ENCODE assay signal across 25 mouse cellular contexts in genomic region chr7:102573174-102573830, GRCm38 (mm10). TPM values are rescaled to one million over a fixed set of nuclear protein-coding genes. Genes with fewer than 3 reads are reported as not detected.
DNase-seq lines count a peak whose midpoint lies in the region; ATAC-seq and TF ChIP-seq lines count a peak whose summit lies in the region.
"Had no signal": no experiment of that assay in that cellular context is flagged by ENCODE, and none has a peak within 500 bp of the region (broad histone marks: within the 10 kb centered on the region; RNA-seq: fewer than 3 reads in every experiment).

No protein-coding gene starts in this region.

- H3K4me2 ChIP-seq in forebrain, embryonic 14.5 days (ENCODE audit: low read length): no peak overlapping the region
- no peak overlapping the region for H3K4me2 ChIP-seq in forebrain, embryonic 15.5 days (replicated peaks)
- H3K4me2 ChIP-seq in midbrain, postnatal 0 days (ENCODE audit: low read depth, low read length, poor library complexity, severe bottlenecking): no peak overlapping the region
- H3K4me2 ChIP-seq: kidney, embryonic 15.5 days; liver, embryonic 11.5 days had no signal

- H3K9me3 ChIP-seq in forebrain, embryonic 14.5 days (replicated peaks; ENCODE audit: control insufficient read depth, low read length): no peaks in the 10 kb centered on the region
- no peaks in the 10 kb centered on the region for H3K9me3 ChIP-seq in forebrain, embryonic 15.5 days
- H3K9me3 ChIP-seq in midbrain, embryonic 10.5 days (replicated peaks): no peaks in the 10 kb centered on the region
- no peaks in the 10 kb centered on the region for H3K9me3 ChIP-seq in midbrain, postnatal 0 days (ENCODE audit: low read length)
- H3K9me3 ChIP-seq: kidney, embryonic 15.5 days had no signal

- no peaks in the 10 kb centered on the region for H3K4me1 ChIP-seq in forebrain, embryonic 14.5 days (ENCODE audit: control insufficient read depth, insufficient read depth, low read length)
- H3K4me1 ChIP-seq in forebrain, embryonic 15.5 days: no peaks in the 10 kb centered on the region
- H3K4me1 ChIP-seq in midbrain, embryonic 10.5 days: peaks cover 22% of the 10 kb centered on the region
- no peaks in the 10 kb centered on the region for H3K4me1 ChIP-seq in midbrain, postnatal 0 days (ENCODE audit: insufficient read depth, low read length)
- H3K4me1 ChIP-seq: kidney, embryonic 15.5 days had no signal

- H3K4me3 ChIP-seq in forebrain, embryonic 14.5 days (ENCODE audit: low read depth, low read length): no peak overlapping the region
- no peak overlapping the region for H3K4me3 ChIP-seq in forebrain, embryonic 15.5 days
- H3K4me3 ChIP-seq in midbrain, embryonic 10.5 days: no peak overlapping the region
- no peak overlapping the region for H3K4me3 ChIP-seq in midbrain, postnatal 0 days (ENCODE audit: low read depth, low read length)
- H3K4me3 ChIP-seq: kidney, embryonic 15.5 days had no signal

- DNase-seq in forebrain, embryonic 14.5 days (ENCODE audit: low spot score): peak; percentile 30
- DNase-seq in retina, embryonic 14.5 days (ENCODE audit: low spot score): peak; percentile 9
- DNase-seq in retina, postnatal 1 day: no peak
- DNase-seq in midbrain, embryonic 10.5 days (ENCODE audit: low spot score): peak; percentile 53
- peak; percentile 62 for DNase-seq in midbrain, postnatal 0 days (ENCODE audit: low spot score)
- DNase-seq in MN1 (ENCODE audit: low spot score): no peak
- DNase-seq in frontal cortex, postnatal 36 days (ENCODE audit: low spot score in 2 of 2): no peak
- DNase-seq: adrenal gland, adult 8-10 months; cerebellum, adult 9-11 months; gastrocnemius, postnatal 14 days; heart, adult 18-20 months; heart, postnatal 4 days; kidney, postnatal 4 days; lung, adult 2 months; lung, postnatal 4 days; thymus, postnatal 36 days had no signal

- no peak for ATAC-seq in forebrain, embryonic 14.5 days
- no peak; the same call in 1 of the 2 replicates for ATAC-seq in forebrain, embryonic 15.5 days (replicated peaks)
- peak; percentile 69; the same call in 1 of the 2 replicates for ATAC-seq in midbrain, postnatal 0 days (ENCODE audit: low FRiP score)
- ATAC-seq: intestine, embryonic 16.5 days had no signal

- H3K9ac ChIP-seq in forebrain, embryonic 14.5 days (ENCODE audit: low read length): no peak overlapping the region
- no peak overlapping the region for H3K9ac ChIP-seq in forebrain, embryonic 15.5 days (replicated peaks)
- no peak overlapping the region for H3K9ac ChIP-seq in midbrain, postnatal 0 days (replicated peaks; ENCODE audit: low read length, poor library complexity, severe bottlenecking)
- H3K9ac ChIP-seq: kidney, embryonic 15.5 days had no signal

- no peak for TF ChIP-seq CTCF in midbrain, postnatal 0 days (IDR thresholded peaks at IDR 0.05)

- H3K27me3 ChIP-seq in forebrain, embryonic 14.5 days (replicated peaks; ENCODE audit: control insufficient read depth, insufficient read depth, low read length): no peaks in the 10 kb centered on the region
- no peaks in the 10 kb centered on the region for H3K27me3 ChIP-seq in forebrain, embryonic 15.5 days
- H3K27me3 ChIP-seq in midbrain, embryonic 10.5 days (ENCODE audit: low read depth, poor library complexity, severe bottlenecking): peaks cover 10% of the 10 kb centered on the region; the same call in 1 of the 2 replicates
- no peaks in the 10 kb centered on the region for H3K27me3 ChIP-seq in midbrain, postnatal 0 days (ENCODE audit: insufficient read depth, low read length)
- H3K27me3 ChIP-seq: kidney, embryonic 15.5 days had no signal

- WGBS in forebrain, embryonic 14.5 days: 61% methylated on average over 3 of the region's 3 CpGs
- WGBS in forebrain, embryonic 15.5 days: 64% methylated on average over 3 of the region's 3 CpGs
- WGBS in midbrain, embryonic 10.5 days: 53% methylated on average over 3 of the region's 3 CpGs
- WGBS in midbrain, postnatal 0 days: 34% methylated on average over 3 of the region's 3 CpGs

- no peak overlapping the region for H3K27ac ChIP-seq in forebrain, embryonic 14.5 days (ENCODE audit: low read depth, low read length)
- H3K27ac ChIP-seq in forebrain, embryonic 15.5 days (replicated peaks): no peak overlapping the region
- H3K27ac ChIP-seq in midbrain, embryonic 10.5 days (replicated peaks): peak overlapping the region; percentile 57
- H3K27ac ChIP-seq in midbrain, postnatal 0 days (ENCODE audit: low read depth, low read length): no peak overlapping the region
- H3K27ac ChIP-seq: kidney, embryonic 15.5 days had no signal

- no peaks in the 10 kb centered on the region for H3K36me3 ChIP-seq in forebrain, embryonic 14.5 days (ENCODE audit: control insufficient read depth, insufficient read depth, low read length)
- no peaks in the 10 kb centered on the region for H3K36me3 ChIP-seq in forebrain, embryonic 15.5 days
- no peaks in the 10 kb centered on the region for H3K36me3 ChIP-seq in midbrain, embryonic 10.5 days
- H3K36me3 ChIP-seq in midbrain, postnatal 0 days (ENCODE audit: insufficient read depth, low read length): no peaks in the 10 kb centered on the region
- H3K36me3 ChIP-seq: kidney, embryonic 15.5 days had no signal

RNA-seq across cellular contexts. Expression of gene Olfr550, which starts 2.1 kb away (rescaled TPM):
- polyA plus RNA-seq in forebrain, embryonic 14.5 days (2014; fragmentation: Nextera tagmentation; extraction: Ambion mirVana): not detected in 2 replicates
- not detected in 2 replicates for polyA plus RNA-seq in forebrain, embryonic 15.5 days (2015; fragmentation: Nextera tagmentation; extraction: Ambion mirVana)
- polyA plus RNA-seq in midbrain, embryonic 10.5 days (2016; fragmentation: Nextera tagmentation; extraction: Ambion mirVana): not detected in 2 replicates
- total RNA-seq in midbrain, postnatal 0 days (2014; rRNA removed): not detected in 2 replicates
- not detected in 2 replicates for polyA plus RNA-seq in midbrain, postnatal 0 days (2015; fragmentation: Nextera tagmentation; extraction: Ambion mirVana)
- total RNA-seq: heart, postnatal 4 days had no signal
- polyA plus RNA-seq: C2C12; frontal cortex, adult 2 months; heart, embryonic 14.5 days; intestine, embryonic 16.5 days; kidney, embryonic 15.5 days; limb, embryonic 11.5 days; liver, embryonic 11.5 days had no signal

RNA-seq across cellular contexts. Expression of gene Trim21, which starts 8.0 kb away (rescaled TPM):
- not detected in 2 replicates for polyA plus RNA-seq in forebrain, embryonic 14.5 days (2014; fragmentation: Nextera tagmentation; extraction: Ambion mirVana)
- 0.06 TPM in 1 of 2 replicates, not detected in the other for polyA plus RNA-seq in forebrain, embryonic 15.5 days (2015; fragmentation: Nextera tagmentation; extraction: Ambion mirVana)
- polyA plus RNA-seq in midbrain, embryonic 10.5 days (2016; fragmentation: Nextera tagmentation; extraction: Ambion mirVana): 0.15 and 0.52 TPM in 2 replicates
- 2.1 and 3.8 TPM in 2 replicates for total RNA-seq in midbrain, postnatal 0 days (2014; rRNA removed)
- 0.27 and 0.42 TPM in 2 replicates for polyA plus RNA-seq in midbrain, postnatal 0 days (2015; fragmentation: Nextera tagmentation; extraction: Ambion mirVana)

RNA-seq across cellular contexts. Expression of gene Olfr551, which starts 18.4 kb away (rescaled TPM):
- polyA plus RNA-seq in forebrain, embryonic 14.5 days (2014; fragmentation: Nextera tagmentation; extraction: Ambion mirVana): not detected in 2 replicates
- not detected in 2 replicates for polyA plus RNA-seq in forebrain, embryonic 15.5 days (2015; fragmentation: Nextera tagmentation; extraction: Ambion mirVana)
- not detected in 2 replicates for polyA plus RNA-seq in midbrain, embryonic 10.5 days (2016; fragmentation: Nextera tagmentation; extraction: Ambion mirVana)
- total RNA-seq in midbrain, postnatal 0 days (2014; rRNA removed): not detected in 2 replicates
- not detected in 2 replicates for polyA plus RNA-seq in midbrain, postnatal 0 days (2015; fragmentation: Nextera tagmentation; extraction: Ambion mirVana)
- total RNA-seq: adrenal gland, adult 8-10 months; gastrocnemius, postnatal 14 days; heart, adult 18-20 months; heart, postnatal 4 days; layer of hippocampus, postnatal 14 days had no signal
- polyA plus RNA-seq: C2C12; frontal cortex, adult 2 months; heart, embryonic 14.5 days; intestine, embryonic 16.5 days; kidney, embryonic 15.5 days; limb, embryonic 11.5 days; liver, embryonic 11.5 days; lung, adult 2 months had no signal

RNA-seq across cellular contexts. Expression of gene Olfr549, which starts 23.6 kb away (rescaled TPM):
- polyA plus RNA-seq in forebrain, embryonic 14.5 days (2014; fragmentation: Nextera tagmentation; extraction: Ambion mirVana): not detected in 2 replicates
- polyA plus RNA-seq in forebrain, embryonic 15.5 days (2015; fragmentation: Nextera tagmentation; extraction: Ambion mirVana): not detected in 2 replicates
- polyA plus RNA-seq in midbrain, embryonic 10.5 days (2016; fragmentation: Nextera tagmentation; extraction: Ambion mirVana): not detected in 2 replicates
- not detected in 2 replicates for total RNA-seq in midbrain, postnatal 0 days (2014; rRNA removed)
- polyA plus RNA-seq in midbrain, postnatal 0 days (2015; fragmentation: Nextera tagmentation; extraction: Ambion mirVana): not detected in 2 replicates
- total RNA-seq: adrenal gland, adult 8-10 months; gastrocnemius, postnatal 14 days; heart, adult 18-20 months; heart, postnatal 4 days; layer of hippocampus, postnatal 14 days had no signal
- polyA plus RNA-seq: C2C12; frontal cortex, adult 2 months; heart, embryonic 14.5 days; intestine, embryonic 16.5 days; kidney, embryonic 15.5 days; limb, embryonic 11.5 days; liver, embryonic 11.5 days; lung, adult 2 months had no signal

RNA-seq across cellular contexts. Expression of gene Olfr552, which starts 24.3 kb away (rescaled TPM):
- not detected in 2 replicates for polyA plus RNA-seq in forebrain, embryonic 14.5 days (2014; fragmentation: Nextera tagmentation; extraction: Ambion mirVana)
- polyA plus RNA-seq in forebrain, embryonic 15.5 days (2015; fragmentation: Nextera tagmentation; extraction: Ambion mirVana): not detected in 2 replicates
- polyA plus RNA-seq in midbrain, embryonic 10.5 days (2016; fragmentation: Nextera tagmentation; extraction: Ambion mirVana): not detected in 2 replicates
- not detected in 2 replicates for total RNA-seq in midbrain, postnatal 0 days (2014; rRNA removed)
- polyA plus RNA-seq in midbrain, postnatal 0 days (2015; fragmentation: Nextera tagmentation; extraction: Ambion mirVana): not detected in 2 replicates
- polyA plus RNA-seq: C2C12; frontal cortex, adult 2 months; heart, embryonic 14.5 days; intestine, embryonic 16.5 days; kidney, embryonic 15.5 days; limb, embryonic 11.5 days; liver, embryonic 11.5 days had no signal

Comparison
In these comparisons a context has a peak if more than half of its experiments do, and no peak if none do; other contexts are left out.
1. DNase-seq: peak in forebrain, embryonic 14.5 days (single experiment), retina, embryonic 14.5 days (single experiment), midbrain, embryonic 10.5 days (single experiment) and midbrain, postnatal 0 days (single experiment); none in retina, postnatal 1 day (single experiment), MN1 (single experiment) and frontal cortex, postnatal 36 days (0 of 2).